Mouse (Mus musculus) testis, adult 2 months (tissue): Measurements from ENCODE around the gene Cyp2s1. TPM values are rescaled to one million over a fixed set of nuclear protein-coding genes. Genes with fewer than 3 reads are reported as not detected.

Experiments used
- H3K27ac ChIP-seq: fragments of 200-500 bp; 2 replicates; pipeline ENCODE4 v1.5.1; 2012; ENCODE audit warnings: low read depth, low read length; ENCODE audit not compliant: control insufficient read depth, insufficient read depth
- H3K27me3 ChIP-seq: fragments of 200-500 bp; 2 replicates; pipeline ENCODE4 v1.6.1; 2012; ENCODE audit warnings: mild to moderate bottlenecking, low read length, moderate library complexity; ENCODE audit not compliant: control insufficient read depth, insufficient read depth
- H3K36me3 ChIP-seq: fragments of 200-500 bp; 2 replicates; pipeline ENCODE4 v1.6.1; 2012; ENCODE audit warnings: mild to moderate bottlenecking, low read length; ENCODE audit not compliant: control insufficient read depth, insufficient read depth
- H3K4me1 ChIP-seq: fragments of 200-500 bp; 2 replicates; pipeline ENCODE4 v1.6.1; 2012; ENCODE audit warnings: low read length; ENCODE audit not compliant: control insufficient read depth, insufficient read depth
- H3K4me3 ChIP-seq: fragments of 200-500 bp; 2 replicates; pipeline ENCODE4 v1.5.1; 2012; ENCODE audit warnings: low read depth, mild to moderate bottlenecking, low read length, moderate library complexity, mixed read lengths; ENCODE audit not compliant: control insufficient read depth
- CTCF ChIP-seq: fragments of 200-500 bp; IDR thresholded peaks from 2 replicates; pipeline ENCODE4 v1.5.1; 2012; ENCODE audit warnings: low read depth, mild to moderate bottlenecking, inconsistent platforms, low read length, moderate library complexity; ENCODE audit not compliant: control insufficient read depth, insufficient read depth, insufficient replicate concordance
- POLR2A ChIP-seq: fragments of 200-500 bp; IDR thresholded peaks from 2 replicates; pipeline ENCODE4 v1.6.1; 2012; ENCODE audit warnings: low read depth, mild to moderate bottlenecking, inconsistent platforms, low read length, moderate library complexity; ENCODE audit not compliant: control insufficient read depth
- polyA plus RNA-seq: library from polyadenylated mRNA; depleted of rRNA; stranded (reverse); fragments of >200 nt; gene quantifications from 2 replicates; pipeline ENCODE4 v1.2.3, GENCODE M21; 2012

Gene Cyp2s1
- polyA plus RNA-seq, 1 experiment, result 1.9 TPM

- no peaks in the 10 kb centered on the region for H3K27me3 ChIP-seq
- no peaks in the 10 kb centered on the region for H3K36me3 ChIP-seq
- H3K4me1 ChIP-seq, result no peaks in the 10 kb centered on the region
- H3K27ac ChIP-seq, result no peak overlapping the region
- TF ChIP-seq POLR2A (no peak), CTCF (no peak)
- H3K4me3 ChIP-seq, result no peak overlapping the region
Observed at GRCm38 (mm10) chr7:25830251-25830650, 13.5 kb upstream of the Cyp2s1 start.

DNA sequence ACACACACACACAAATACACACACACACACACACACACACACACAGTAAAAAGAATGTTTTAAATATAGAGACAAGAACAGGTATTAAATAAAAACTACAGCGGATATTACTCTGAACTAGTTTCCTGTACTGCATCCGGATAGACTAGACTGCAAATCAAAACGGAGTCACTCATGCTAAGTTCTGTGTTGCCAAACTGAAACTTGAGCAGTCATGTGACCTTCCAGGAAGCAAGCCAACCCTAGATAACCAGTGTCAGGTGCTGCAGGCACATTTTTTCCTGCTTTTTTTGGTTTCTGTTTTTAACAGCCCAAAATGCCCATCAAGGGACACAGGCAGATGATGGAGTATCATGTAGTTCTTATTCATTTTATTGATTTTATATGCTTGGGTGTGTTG lies 10.5 kb upstream of the Cyp2s1 start:
- no peak overlapping the region for H3K4me3 ChIP-seq
- no peaks in the 10 kb centered on the region for H3K36me3 ChIP-seq
- TF ChIP-seq CTCF, result no peak
- TF ChIP-seq POLR2A, result no peak
- H3K4me1 ChIP-seq, result no peaks in the 10 kb centered on the region
- H3K27me3 ChIP-seq, result no peaks in the 10 kb centered on the region
- no peak overlapping the region for H3K27ac ChIP-seq

GRCm38 (mm10) chr7:25826029-25826428 lies 9.3 kb upstream of the Cyp2s1 start:
- Histone ChIP-seq H3K27me3 (no peaks in the 10 kb centered on the region), H3K4me3 (no peak overlapping the region), H3K36me3 (no peaks in the 10 kb centered on the region), H3K4me1 (no peaks in the 10 kb centered on the region), H3K27ac (no peak overlapping the region)
- TF ChIP-seq CTCF, result no peak

DNA sequence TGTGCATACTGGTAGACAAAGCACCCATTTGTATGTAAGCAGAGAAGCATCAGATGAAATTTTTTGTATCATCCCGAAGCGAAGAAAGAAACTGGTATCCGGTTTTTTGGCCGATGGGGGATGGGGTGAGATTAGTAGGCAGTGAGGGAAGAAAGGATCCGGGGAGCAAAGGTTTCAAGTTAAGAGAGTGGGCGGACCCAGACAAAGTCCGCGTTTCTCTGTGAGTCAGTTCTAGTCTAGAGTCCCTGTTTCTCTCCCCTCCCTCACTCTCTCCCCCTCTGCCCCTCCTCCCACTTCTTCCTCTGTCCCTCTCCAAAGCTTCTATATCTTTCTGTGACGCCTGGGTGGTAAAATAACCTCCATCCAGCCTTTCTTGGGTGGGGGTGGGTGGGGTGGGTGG lies 8.3 kb upstream of the Cyp2s1 start:
- Histone ChIP-seq H3K4me1 (no peaks in the 10 kb centered on the region), H3K27me3 (no peaks in the 10 kb centered on the region)
- no peak for TF ChIP-seq POLR2A
- no peak for TF ChIP-seq CTCF

DNA sequence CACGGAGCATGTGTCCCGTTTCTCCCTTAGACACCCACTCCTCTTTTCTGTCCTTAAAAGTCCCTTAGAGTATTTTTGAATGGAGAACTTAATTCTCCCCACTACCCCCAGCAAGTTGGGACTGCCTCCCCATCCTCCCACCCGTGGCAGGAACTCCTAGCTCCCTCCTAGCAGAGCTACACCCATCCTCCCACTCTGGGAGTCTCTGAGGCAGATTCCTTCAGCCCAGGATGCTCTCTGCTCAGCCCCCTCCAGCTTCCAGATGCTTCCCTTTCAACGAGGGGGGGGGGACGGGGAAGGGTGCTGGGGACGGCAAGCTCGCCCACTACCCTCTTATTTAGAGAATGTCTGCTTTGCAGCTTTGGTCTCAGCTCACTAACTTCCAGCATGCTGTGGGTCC lies 1.1 kb downstream of the Cyp2s1 start:
- H3K4me3 ChIP-seq, result no peak overlapping the region
- no peak overlapping the region for H3K27ac ChIP-seq
- H3K36me3 ChIP-seq, result no peaks in the 10 kb centered on the region
- H3K4me1 ChIP-seq, result peaks cover 16% of the 10 kb centered on the region
- no peaks in the 10 kb centered on the region for H3K27me3 ChIP-seq
- TF ChIP-seq POLR2A (no peak), CTCF (no peak)

More for the DNA sequence above, 8.3 kb upstream of the Cyp2s1 start:
- no peak overlapping the region for H3K4me3 ChIP-seq
- no peak overlapping the region for H3K27ac ChIP-seq
- H3K36me3 ChIP-seq, result no peaks in the 10 kb centered on the region

DNA sequence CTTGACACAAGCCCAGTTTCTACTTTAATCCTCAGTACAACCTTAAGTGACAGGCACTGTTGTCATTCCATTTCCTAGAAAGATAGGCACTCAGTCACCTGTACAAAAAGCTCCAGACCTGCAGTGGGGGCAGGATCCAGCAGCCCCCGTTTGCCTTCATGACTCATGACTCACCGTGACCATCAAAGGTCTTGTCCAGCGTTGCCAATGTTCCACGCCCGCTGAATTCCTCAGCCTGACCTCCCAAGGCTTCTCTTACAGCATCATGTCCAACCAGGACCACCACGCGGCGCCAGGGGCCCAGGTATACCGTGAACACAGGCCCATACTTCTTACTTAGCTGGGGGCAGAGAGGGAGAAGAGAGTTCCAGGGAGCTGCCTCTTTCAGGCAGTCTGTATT lies 2.0 kb downstream of the Cyp2s1 start:
- no peaks in the 10 kb centered on the region for H3K27me3 ChIP-seq
- no peaks in the 10 kb centered on the region for H3K36me3 ChIP-seq
- peaks cover 16% of the 10 kb centered on the region for H3K4me1 ChIP-seq
- no peak overlapping the region for H3K4me3 ChIP-seq
- no peak overlapping the region for H3K27ac ChIP-seq
- TF ChIP-seq CTCF (no peak), POLR2A (no peak)

GRCm38 (mm10) chr7:25812195-25812594 lies 4.5 kb downstream of the Cyp2s1 start:
- TF ChIP-seq POLR2A, result no peak
- TF ChIP-seq CTCF, result no peak
- no peaks in the 10 kb centered on the region for H3K27me3 ChIP-seq
- no peak overlapping the region for H3K4me3 ChIP-seq
- H3K27ac ChIP-seq, result no peak overlapping the region
- peaks cover 16% of the 10 kb centered on the region for H3K4me1 ChIP-seq
- no peaks in the 10 kb centered on the region for H3K36me3 ChIP-seq

- Histone ChIP-seq H3K4me1 (peaks cover 16% of the 10 kb centered on the region), H3K36me3 (no peaks in the 10 kb centered on the region), H3K4me3 (no peak overlapping the region), H3K27ac (no peak overlapping the region), H3K27me3 (no peaks in the 10 kb centered on the region)
- TF ChIP-seq CTCF (no peak), POLR2A (no peak)
Observed at GRCm38 (mm10) chr7:25811716-25812115, 5.0 kb downstream of the Cyp2s1 start.
